Mouse (Mus musculus): ENCODE results near the gene Ndufs2.

DNA sequence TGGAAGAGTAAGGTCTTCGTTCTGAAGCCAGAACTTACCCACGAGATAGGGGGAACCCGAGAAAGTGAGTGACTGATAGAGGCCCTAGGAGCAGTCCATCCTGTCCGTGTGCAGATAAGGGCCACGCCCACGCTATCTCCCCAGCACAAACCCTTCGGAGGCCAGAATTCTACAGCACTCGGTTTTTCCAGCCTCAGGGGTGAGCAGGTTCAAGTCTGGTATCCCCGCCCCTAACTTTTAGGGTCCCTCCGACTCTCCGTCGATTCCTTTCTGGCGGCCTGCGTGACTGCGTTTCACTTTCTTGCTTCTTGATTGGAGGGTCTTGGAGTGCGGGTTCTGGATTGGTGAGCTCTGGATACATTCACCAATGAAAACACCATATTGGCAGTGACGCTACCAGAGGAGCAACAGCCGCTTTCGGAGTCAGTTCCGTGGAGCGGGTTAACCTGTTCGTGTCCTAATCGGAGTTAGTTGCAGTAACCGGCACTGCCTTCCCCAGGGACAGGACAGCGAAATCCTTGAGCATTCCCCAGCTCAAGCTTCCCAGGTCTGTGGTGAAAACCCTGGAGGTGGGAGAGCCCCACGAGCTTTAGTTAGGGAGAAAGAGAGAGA, 29.8 kb upstream of the Ndufs2 start, which contains the start of gene Ppox:
- TF ChIP-seq CTCF (IDR thresholded peaks at IDR 0.05; ENCODE audit: low read depth) (no peak), EP300 (IDR thresholded peaks at IDR 0.05; ENCODE audit: low read depth) (no peak)

Data from heart, postnatal 0 days (tissue).